Mouse (Mus musculus) left cerebral cortex, postnatal 4 days (tissue): ENCODE measurements around the gene Fxn. TPM values are rescaled to one million over a fixed set of nuclear protein-coding genes. Genes with fewer than 3 reads are reported as not detected.
"Not testable (repeated sequence)": the region's sequence is repeated elsewhere in the genome, so short reads cannot be mapped to it uniquely, and the experiment has no call there.

Experiments used
- DNase-seq: peaks from one replicate; pipeline ENCODE4 v3.0.0-alpha.2; 2022
- intact Hi-C: fragments of 180-260 bp; cut with DNase I; formaldehyde crosslinking; loops from one replicate; pipeline ENCODE4 v1.15.1; 2025
- total RNA-seq, 2 experiments: library from RNA; stranded (reverse); gene quantifications; 2 replicates each; pipeline ENCODE4 v1.2.3; 2021

The Fxn gene
- total RNA-seq, 2 experiments from 2014 or later: 12.7 to 15.5 TPM

DNA sequence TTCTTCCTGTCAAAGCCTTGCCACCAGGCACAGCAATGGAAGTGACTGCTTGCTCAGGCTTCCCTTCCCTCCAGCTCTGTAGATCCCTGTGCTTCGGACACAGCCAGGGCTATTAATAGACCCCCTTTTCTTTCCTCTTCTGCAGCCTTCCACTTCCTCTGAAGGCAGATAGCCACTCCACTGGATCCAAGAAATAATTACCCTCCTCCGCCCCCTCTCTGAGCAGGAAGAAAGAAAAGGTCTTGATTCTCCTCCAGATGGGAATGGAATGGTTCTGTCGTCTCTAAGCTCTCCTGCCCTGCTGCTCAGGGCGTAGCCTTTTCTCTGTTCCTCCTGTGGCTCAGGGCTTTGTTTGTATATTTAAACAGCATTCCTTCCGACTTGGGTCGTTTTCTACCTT, 28.5 kb downstream of the Fxn start:
- intact Hi-C loops: no loop called here
- DNase-seq: no peak

DNA sequence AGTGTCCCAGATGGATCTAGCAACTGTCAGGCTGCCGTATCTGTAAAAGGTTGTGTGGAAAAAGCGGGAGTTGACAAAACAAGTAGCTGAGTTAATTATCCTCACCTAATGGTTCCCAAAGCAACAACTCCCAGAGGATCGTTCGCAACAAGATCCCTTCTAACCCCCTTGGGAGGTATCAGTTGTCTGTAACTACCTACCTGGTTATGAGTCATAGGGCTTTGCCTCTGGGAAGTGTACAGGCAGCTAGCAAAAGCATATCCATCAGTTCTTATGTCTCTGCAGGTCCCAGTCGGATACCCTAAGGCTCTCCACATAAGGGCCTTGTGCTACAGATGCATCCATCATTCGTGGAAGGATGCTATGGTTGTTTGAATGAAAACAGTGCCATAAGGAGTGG, 37.1 kb downstream of the Fxn start:
- intact Hi-C loops: no loop called here
- DNase-seq: no peak

DNA sequence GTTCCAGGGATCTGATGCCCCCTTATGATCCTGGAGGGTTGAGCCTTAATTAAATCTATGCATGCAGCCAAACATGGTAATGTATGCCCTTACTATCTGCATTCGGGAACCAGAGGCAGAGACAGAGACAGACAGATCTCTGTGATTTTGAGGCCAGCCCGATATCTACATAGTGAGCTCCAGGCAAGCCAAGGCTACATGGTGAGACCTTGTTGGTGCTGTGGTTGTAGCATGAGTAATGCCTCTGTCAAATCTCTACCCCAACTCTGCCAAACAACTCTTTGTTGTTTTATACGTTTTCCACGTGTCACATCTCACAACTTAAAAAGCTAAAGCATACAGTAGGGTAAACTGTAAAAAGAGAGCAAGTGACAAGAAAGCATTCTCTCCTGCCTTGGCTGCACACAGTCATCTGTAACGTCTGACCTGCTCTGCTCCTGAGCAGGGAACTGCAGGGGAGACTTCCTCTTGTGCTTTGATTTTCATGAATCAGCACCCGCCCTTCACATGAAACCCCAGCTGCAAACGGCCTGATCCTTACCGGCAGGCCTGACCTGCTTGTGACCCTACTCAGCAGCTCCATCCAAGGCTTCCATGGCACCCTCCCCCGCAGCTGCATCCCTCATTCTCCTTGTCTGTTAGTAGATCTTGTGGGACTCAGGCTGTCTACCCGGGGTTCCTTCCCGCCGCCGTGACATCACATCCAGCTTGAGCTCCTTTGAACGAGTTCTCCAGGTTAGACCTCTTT, 38.4 kb downstream of the Fxn start:
- no peak for DNase-seq

DNA sequence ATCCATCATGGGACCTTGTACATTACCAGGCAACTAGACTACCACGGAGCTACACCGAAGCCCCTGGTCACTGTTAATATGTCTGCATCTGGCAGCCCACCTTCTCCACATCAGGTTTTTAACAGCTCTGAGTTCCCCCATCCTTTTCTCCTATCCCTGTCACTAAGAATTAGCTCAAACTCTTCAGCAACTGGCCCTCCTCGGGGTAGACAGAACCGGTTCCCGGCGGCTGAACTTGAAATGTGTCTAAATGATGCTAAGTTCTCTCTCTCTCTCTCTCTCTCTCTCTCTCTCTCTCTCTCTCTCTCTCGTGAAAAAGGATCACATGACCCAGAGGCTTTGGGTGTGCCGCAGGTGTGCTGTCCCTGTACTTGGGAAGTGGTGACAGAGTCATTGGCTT, 39.1 kb downstream of the Fxn start:
- intact Hi-C loops: no loop called here
- DNase-seq: no peak

More for the DNA sequence above, 38.4 kb downstream of the Fxn start:
- intact Hi-C loops: no loop called here

DNA sequence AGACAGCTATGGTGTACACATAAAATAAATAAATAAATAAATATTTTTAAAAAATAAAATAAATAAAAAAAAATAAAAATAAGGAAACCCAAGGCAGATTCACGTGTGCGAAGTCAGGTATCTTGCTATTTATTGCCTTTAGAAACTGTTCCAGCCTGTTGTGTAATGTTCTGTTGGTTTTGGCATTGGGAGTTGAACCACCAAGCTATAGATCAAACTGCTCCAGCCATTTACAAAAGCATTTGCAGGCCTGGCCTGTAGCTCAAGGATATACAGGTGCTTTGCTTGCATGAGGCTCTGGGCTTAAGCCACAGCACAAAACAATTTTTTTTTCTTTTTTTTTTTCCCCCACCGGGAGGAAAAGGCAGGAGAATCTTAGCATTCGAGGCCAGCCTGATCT, 42.4 kb downstream of the Fxn start:
- intact Hi-C loops: no loop called here
- no peak for DNase-seq

DNA sequence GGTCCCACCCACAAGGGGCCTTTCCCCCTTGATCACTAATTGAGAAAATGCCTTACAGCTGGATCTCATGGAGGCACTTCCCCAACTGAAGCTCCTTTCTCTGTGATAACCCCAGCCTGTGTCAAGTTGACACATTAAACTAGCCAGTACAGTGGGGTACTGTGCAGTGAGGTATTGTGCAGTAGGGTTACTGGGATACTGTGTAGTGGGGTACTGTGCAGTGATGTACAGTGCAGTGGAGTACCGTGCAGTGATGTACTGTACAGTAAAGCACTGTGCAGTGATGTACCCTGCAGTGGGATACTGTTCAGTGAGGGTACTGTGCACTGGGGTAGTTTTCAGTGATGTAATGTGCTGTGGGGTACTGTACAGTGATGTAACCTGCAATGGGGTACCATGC, 48.0 kb downstream of the Fxn start:
- DNase-seq, intact Hi-C loops: not testable (repeated sequence)

DNA sequence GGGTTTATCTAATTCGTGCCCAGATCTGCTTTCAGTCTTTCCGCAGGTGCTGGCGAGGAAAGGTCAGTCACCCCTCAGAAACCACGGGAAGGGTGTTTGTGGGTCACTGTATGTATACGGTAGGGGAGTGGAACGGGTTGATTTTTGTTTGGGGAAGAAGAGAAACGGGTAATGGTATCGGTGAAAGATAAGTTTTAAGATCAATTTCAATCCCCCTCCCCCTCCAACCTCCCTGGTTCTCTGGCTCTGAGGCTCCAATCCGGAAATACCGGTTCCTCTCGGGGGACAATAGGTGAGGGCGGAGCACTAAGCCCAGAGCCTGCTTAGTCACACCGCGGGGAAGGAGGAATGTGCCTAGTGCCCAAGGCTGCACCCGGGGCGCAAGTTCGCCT, 55.1 kb downstream of the Fxn start:
- no peak for DNase-seq
- intact Hi-C loops: no loop called here

DNA sequence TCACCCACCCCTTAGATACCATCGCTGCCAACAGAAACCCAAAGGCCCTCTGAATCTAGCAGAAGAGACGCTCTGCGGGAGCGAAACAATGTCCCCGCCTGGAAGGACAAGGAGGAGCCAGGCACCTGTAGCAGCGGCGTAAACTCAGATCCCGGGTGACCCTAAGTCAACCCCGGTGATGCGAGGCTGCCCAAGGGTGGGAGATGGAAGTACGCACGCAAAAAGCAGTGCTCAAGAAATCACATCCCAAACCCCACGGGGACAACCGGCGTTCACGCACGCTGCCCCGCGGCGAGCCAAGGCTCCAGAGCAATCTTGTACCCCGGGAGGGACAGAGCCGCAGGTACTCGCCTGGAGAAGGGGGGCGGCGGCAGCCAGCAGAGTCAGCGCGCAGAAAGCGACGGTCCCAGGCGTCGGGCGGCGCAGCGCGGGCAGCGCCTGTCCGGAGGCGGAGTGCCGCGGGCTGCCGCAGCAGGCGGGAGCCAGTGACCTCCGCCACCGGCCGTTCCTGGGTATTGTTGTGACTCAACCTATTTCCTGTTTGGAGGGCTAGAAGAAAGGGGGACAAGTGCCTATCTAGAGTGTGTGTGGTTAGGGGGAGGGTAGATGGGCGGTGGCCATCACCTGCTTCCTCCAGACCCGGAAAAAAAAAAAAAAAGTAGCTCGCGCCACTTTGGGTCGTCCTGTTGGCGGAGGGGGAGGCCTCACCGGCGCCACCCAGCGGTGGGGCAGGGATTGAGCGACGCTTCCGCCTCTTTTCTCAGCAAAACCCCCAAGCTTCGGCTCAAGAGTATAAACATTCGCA, 55.7 kb downstream of the Fxn start, which contains the start of gene Tjp2:
Gene Tjp2, minus strand, starts transcription at position 531 of the 805 bp plus-strand sequence.
- intact Hi-C loops: no loop called here
- no peak for DNase-seq

DNA sequence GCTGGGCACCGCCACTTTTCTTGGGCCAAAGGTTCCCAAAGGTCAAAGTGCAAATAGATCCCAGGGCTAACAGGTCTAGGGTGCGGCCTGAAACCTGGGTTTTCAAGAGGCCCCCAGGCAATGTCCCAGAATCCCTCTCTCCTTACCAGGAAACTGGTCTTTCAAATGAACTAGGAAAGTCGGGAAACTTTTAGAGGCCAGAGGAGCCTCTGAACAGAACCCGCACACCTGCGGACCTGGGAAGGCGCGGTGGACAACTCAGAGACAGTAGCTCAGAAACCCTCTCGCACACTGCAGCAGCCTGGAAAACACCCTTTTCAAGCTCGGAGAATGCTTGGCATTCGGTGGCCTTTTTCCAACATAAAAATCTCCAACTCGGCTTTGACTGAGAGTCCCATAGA, 56.6 kb downstream of the Fxn start:
- intact Hi-C loops: no loop called here
- DNase-seq: no peak

DNA sequence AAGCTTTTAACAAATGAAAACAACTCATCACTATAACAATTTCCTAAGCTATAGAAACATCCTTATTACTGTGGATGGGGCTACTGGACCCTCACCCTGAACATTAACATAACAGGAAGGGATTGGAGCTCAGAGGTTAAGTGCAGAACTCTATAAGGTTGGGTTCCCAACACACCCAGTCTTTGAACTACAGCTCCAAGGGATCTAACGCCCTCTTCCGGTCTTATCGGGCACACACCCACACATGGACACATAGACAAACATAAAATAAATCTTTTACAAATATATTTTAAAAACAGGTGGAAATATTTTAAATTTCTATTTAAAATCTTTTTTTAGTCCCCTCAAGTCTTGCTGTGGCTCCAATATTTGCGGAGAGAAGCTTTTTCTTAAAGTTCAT, 59.0 kb downstream of the Fxn start:
- DNase-seq: no peak
- intact Hi-C loops: no loop called here

DNA sequence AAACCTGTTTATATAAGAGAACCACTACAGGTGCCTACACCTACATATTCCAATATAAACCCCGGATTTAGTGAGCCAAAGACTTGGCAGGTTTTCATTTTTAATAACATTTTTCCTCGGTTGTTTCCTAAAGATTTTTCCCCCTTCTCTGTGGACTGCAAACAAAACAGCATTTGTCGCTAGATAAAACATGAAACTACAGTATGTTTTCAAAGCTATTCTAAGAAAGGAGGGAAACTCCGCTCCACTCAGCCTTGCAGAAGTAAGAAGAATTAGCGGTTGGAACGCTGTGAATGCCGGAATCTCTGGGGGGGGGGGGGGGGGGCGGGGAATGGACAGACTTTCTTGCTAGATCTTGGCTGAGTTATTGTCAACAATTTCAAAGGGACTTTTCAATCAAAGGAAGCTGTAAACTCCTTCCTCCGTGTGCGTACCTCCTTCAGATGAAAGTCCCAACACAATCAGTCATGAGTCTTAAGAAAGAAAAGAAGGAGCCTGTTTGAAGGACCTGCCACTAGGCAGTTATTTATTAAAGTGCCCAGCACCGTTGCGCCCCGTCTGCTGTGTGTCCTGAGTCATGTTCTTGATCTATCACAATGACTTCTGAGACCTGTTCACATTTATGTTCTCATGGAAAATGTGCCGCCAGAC, 59.5 kb downstream of the Fxn start:
- intact Hi-C loops: no loop called here
- no peak for DNase-seq

DNA sequence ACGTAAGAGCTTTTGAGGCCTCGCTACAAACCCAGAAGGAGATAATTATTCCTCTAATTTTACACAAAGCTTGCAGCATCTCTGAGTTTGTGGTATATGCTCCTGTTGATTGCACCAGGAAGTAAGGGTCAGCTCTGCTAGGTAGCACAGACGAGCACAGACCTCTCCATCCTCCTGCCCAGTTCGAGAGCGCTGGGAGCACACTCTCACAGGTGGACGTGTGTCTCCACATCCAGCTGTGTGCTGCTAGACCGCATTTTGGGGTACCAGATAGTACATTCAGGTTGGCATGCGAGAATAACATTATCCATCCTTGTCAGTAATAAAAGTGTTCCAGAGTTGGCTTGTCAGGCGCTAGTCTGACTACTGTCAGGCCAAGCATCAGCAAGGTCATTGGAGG, 61.4 kb downstream of the Fxn start:
- no peak for DNase-seq
- intact Hi-C loops: no loop called here

DNA sequence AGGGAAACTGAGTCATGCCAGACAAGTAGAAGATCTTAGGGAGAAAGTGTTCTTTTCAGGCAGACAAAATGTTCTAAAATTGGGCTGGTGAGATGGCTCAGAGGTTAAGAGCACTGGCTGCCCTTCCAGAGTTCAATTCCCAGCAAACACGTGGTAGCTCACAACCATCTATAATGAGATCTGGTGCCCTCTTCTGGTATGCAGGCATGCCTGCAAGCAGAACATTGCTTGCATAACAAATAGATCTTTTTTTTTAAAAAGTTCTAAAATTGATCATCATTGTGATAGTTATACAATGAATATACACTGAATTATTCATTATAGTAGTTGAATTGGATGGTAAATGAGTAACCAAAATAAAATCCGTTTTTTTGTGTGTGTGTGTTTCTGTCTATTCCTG, 62.1 kb downstream of the Fxn start:
- intact Hi-C loops: no loop called here
- no peak for DNase-seq

DNA sequence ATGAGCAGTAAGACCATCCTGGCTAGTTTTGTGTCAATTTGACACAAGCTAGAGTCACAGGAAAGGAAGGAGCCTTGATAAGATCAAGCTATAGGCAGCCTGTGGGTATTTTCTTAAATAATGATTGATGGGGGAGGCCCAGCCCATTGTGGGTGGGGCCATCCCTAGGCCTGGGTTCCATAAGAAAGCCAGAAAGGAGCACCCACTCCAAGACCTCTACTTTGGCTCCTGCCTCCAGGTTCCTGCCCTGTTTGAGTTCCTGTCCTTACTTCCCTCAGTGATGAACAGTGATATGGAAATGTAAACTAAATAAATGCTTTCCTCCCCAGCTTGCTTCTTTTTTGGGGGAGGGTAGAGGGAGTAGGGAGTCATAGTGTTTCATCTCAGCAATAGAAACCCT, 62.6 kb downstream of the Fxn start:
- intact Hi-C loops: no loop called here

DNA sequence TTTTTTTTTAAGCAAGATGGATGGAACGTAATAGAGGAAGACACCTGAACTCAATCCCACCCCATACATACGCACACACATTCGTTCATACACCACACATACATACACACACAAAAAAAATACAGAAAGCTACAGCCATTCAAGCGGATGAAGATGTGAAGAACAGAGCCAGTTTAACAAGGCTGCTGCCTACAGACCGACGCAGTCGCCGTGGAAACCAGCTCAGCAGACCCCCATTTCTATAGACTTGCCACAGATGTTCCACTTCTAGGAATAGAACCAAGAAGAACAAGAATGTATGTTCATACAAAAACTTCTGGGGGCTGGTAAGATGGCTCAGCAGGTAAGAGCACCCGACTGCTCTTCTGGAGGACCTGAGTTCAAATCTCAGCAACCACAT, 63.6 kb downstream of the Fxn start:
- intact Hi-C loops: no loop called here
- no peak for DNase-seq

More for the DNA sequence above, 62.6 kb downstream of the Fxn start:
- DNase-seq: no peak

DNA sequence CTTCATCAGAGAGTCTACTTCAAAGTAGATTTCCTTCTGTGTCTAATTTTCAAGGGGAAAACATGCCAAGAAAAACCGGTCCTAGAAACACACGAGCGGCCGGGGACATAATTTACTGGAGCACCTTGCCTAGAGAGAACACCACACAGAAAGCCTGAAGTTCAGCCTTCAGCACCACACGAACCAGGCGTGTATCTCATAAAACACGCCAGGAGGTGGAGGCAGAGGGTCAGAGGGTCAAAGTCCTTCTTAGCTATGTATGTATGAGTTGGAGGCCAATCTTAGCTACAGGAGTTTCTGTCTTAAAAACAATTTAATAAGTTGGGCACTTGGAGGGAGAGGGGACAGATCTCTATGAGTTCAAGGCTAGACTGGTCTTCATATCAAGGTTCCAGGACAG, 65.5 kb downstream of the Fxn start:
- intact Hi-C loops: no loop called here
- DNase-seq: no peak

DNA sequence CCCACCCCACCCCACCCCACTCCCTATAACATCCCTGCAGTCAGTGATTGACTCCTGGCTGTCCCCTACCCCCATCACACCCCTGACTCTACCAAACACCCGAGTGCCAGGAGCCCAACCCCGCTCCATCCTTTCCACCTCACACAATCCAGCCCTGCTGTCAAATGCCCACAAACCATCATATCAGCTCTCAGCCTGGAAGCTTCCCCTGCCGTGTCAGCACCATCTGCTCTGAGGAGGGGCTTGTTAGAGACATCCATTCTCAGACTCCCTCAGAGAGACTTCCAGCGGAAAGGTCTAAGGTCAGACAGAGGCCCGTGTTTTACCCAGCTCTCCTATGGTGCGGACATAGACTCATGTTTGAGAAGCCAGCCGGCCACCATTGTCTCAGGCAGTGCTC, 67.1 kb downstream of the Fxn start:
- DNase-seq: no peak
- intact Hi-C loops: no loop called here

DNA sequence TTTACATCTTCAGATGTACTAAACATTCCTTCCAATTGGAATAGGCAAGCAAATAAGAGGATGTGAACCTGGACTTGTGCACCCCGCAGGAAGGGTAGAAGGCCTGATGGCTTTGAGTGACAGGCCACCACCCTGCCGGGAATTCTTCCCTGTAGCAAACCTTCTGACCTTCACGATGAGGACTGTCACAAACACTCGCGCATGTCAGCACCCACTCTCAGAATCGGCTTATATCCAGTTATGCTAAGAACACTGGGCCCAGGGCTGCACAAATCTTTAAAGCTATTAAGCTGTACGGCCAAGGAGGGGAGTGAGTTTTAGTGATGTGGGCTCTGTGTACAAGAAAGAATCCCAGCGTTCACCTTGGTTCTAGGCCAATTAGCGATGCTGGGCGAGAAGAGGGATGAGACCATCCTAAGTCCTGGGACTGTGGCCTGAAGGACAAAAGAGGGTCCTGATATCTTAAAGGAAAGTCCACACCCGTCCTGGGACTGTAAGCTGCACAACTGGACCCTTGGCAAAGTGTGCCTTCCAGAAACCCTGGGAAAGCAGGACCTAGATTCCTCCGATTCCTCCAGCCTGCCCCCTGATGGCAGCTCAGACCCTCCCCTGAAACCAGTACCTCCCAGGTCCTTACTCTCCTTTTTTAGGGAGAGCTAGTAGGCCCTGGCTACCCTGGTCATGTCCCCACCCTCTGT, 67.7 kb downstream of the Fxn start:
- intact Hi-C loops: no loop called here
- DNase-seq: no peak
